Mouse (Mus musculus) heart, embryonic 10.5 days (tissue): ENCODE results near the gene Rgs6. TPM values are rescaled to one million over a fixed set of nuclear protein-coding genes. Genes with fewer than 3 reads are reported as not detected.
A peak's percentile ranks its signal among the peaks of the same experiment; 100 is the strongest.

Experiments used
- DNase-seq: peaks from one replicate; pipeline ENCODE4 v3.0.0-alpha.2; 2017; ENCODE audit warnings: low spot score
- H3K27ac ChIP-seq: fragments of 300-500 bp; sonication (generic); 2 replicates; pipeline ENCODE4 v1.5.1; 2016; ENCODE audit warnings: mild to moderate bottlenecking
- H3K27me3 ChIP-seq: fragments of 300-500 bp; sonication (generic); 2 replicates; pipeline ENCODE4 v1.6.1; 2016; ENCODE audit warnings: mild to moderate bottlenecking; ENCODE audit not compliant: poor library complexity, insufficient read depth, severe bottlenecking
- H3K36me3 ChIP-seq: fragments of 300-500 bp; sonication (generic); 2 replicates; pipeline ENCODE4 v1.6.1; 2016; ENCODE audit warnings: mild to moderate bottlenecking, moderate library complexity
- H3K4me1 ChIP-seq: fragments of 300-500 bp; sonication (generic); 2 replicates; pipeline ENCODE4 v1.6.1; 2016; ENCODE audit warnings: mild to moderate bottlenecking
- H3K4me3 ChIP-seq: fragments of 300-500 bp; sonication (generic); 2 replicates; pipeline ENCODE4 v1.5.1; 2016; ENCODE audit warnings: mild to moderate bottlenecking, moderate library complexity
- H3K9me3 ChIP-seq: fragments of 300-500 bp; sonication (generic); 2 replicates; pipeline ENCODE4 v1.6.1; 2016; ENCODE audit warnings: mild to moderate bottlenecking, moderate library complexity
- WGBS: fragments of 180-500 bp; shearing (Covaris S2); methylation state at CpG from one replicate; pipeline ENCODE4 v1.1.7; 2016; 5-methylcytosine and 5-hydroxymethylcytosine counted together
- polyA plus RNA-seq: library from polyadenylated mRNA; unstranded; fragments of >200 nt; fragmentation: Nextera tagmentation; extraction: Ambion mirVana; gene quantifications from 2 replicates; pipeline ENCODE4 v1.2.1, GENCODE M21; 2016

Rgs6 gene
- polyA plus RNA-seq, 1 experiment from 2014 or later, result 8.3 TPM

DNA sequence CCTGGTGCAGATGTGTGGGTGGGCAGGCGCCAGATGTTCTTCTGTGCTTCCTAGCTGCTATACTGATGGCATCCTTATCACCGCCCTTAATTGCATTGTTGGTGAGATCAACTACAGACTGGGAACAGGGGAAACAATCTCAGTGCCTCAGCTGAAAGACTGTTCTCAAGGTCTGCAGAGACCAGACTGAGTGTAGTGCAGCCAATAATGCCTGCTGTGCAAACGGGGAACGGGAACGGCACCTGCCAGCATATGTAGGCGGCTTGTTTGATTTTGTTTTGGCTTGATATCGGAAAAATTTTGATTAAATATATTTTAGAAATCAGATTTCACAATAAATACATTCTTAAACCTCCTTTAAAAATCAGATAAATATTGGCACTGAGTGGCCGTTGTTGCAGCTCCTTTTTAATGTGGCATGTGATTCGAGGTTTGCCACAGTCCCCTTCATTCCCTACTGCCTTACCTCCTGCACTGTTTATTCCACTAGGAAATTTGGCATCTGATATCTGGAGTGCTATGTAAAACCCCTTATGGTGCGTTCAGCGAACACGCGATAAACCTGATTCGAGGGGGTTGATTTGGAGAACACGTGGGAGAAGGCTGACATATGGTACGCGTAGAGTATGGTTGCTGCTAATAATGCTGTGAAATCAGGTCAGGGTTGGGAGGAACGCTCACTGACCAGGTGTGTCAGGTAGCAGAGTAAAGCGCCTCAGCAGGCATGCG, 333.4 kb downstream of the Rgs6 start:
- no peaks in the 10 kb centered on the region for H3K27me3 ChIP-seq
- no peaks in the 10 kb centered on the region for H3K9me3 ChIP-seq
- peaks cover 19% of the 10 kb centered on the region for H3K4me1 ChIP-seq
- DNase-seq, result no peak
- WGBS, result 91% methylated on average over 20 of the region's 20 CpGs
- no peaks in the 10 kb centered on the region for H3K36me3 ChIP-seq
- no peak overlapping the region for H3K27ac ChIP-seq
- H3K4me3 ChIP-seq, result no peak overlapping the region

DNA sequence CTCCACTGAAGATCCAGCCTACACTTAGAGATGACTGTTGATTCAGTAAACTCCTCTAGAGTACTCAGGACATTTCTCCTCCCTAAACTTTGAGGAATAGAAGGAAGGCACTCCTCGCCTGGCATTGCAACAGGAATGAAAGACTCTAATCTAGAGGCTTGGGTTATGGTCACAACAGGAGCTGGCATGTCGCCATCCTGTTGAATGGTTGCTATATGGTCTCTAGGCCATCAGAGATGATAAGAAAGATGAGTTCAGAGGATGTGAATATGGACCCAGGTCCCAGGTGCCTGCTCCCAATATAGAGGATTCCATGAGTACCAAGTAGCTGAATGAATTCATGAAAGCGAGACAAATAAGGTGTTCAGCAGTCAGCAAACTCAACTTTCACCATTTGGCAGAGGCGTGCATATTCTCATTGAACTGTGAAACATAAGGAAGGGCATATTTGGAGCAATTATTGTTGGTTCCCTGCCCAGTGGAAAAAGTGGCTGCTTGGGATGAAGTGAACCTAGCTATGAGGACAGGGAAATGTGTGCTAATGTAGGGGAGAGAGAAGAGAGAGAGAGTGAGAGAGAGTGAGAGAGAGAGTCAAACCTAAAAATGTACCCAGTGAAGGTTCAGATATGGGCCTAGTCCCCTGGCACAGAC, 334.9 kb downstream of the Rgs6 start:
- Histone ChIP-seq H3K27me3 (no peaks in the 10 kb centered on the region), H3K36me3 (no peaks in the 10 kb centered on the region), H3K9me3 (no peaks in the 10 kb centered on the region), H3K4me1 (peaks cover 19% of the 10 kb centered on the region), H3K4me3 (no peak overlapping the region), H3K27ac (no peak overlapping the region)
- 85% methylated on average over 4 of the region's 4 CpGs for WGBS
- no peak for DNase-seq

DNA sequence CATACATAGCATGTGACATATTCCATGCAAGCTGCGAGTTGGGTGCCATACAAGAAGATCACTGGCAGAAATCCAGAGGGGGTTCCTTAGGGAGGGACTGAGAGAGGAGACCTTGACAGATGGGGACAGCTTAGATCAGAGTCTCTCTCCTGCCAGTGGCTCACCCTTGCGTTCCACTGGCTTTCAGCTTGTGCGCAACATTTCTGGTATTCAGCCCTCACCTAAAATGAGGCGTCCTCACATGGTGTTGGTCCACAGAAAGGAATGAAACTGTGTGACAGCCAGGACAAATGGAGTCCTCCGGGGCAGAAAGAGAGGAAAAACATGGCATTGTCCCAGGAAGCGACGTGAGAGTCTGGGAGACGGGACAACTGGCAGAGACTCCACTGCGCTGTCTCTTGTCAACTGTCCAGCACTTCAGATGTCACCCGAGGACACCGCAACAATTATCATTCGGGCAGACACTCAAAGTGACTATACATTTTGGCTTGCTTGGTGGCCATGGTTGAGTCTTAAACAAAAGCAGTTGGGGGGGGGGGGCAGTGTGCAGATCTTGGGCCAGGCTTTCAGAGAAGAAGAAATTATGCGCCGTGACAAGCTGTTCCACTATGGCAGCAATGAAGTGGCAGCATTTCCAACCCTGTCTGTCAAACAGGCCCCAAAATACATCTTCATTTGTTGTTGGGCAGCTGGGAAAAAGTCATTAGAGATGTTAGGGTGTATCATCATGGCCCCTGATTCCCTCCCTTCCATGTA, 344.8 kb downstream of the Rgs6 start:
- no peaks in the 10 kb centered on the region for H3K36me3 ChIP-seq
- WGBS, result 67% methylated on average over 14 of the region's 14 CpGs
- H3K4me1 ChIP-seq, result peaks cover 27% of the 10 kb centered on the region
- no peaks in the 10 kb centered on the region for H3K27me3 ChIP-seq
- no peaks in the 10 kb centered on the region for H3K9me3 ChIP-seq
- peak overlapping the region; percentile 60; the same call in 1 of the 2 replicates for H3K27ac ChIP-seq
- DNase-seq, result no peak
- no peak overlapping the region for H3K4me3 ChIP-seq

DNA sequence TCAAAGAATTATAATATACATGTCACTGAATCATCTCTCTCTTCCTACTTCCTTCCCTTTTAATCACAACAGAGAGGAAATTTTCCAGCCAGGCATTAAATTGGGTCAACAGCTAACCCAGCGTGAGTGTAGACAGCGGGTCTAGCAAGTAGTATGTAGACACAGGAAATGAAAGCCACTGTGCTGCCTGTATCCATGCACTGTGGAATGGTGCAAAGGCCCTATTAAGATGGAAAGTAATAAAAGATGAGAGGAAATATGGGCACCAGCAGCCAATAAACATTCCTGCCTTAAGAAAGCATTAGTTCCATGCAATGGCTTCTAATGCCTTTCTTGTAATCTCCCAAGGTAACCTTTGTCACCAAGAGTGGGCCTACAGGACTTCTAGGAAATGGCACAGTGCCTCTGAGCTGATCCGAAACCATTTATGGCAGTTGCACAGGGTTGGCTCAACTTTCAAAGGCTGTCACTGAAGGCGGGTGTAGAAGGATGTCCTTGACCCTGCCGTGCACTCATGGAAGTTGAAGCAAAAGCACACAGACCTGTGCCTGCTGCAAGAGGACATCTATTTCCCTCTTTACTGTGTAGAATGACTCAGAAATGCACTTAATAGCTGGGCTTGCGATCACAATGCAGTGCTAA, 347.1 kb downstream of the Rgs6 start:
- H3K27ac ChIP-seq, result peak overlapping the region; percentile 80
- H3K4me1 ChIP-seq, result peaks cover 27% of the 10 kb centered on the region
- DNase-seq, result peak; percentile 80
- 64% methylated on average over 6 of the region's 6 CpGs for WGBS
- no peaks in the 10 kb centered on the region for H3K36me3 ChIP-seq
- no peak overlapping the region for H3K4me3 ChIP-seq
- no peaks in the 10 kb centered on the region for H3K9me3 ChIP-seq
- H3K27me3 ChIP-seq, result no peaks in the 10 kb centered on the region

DNA sequence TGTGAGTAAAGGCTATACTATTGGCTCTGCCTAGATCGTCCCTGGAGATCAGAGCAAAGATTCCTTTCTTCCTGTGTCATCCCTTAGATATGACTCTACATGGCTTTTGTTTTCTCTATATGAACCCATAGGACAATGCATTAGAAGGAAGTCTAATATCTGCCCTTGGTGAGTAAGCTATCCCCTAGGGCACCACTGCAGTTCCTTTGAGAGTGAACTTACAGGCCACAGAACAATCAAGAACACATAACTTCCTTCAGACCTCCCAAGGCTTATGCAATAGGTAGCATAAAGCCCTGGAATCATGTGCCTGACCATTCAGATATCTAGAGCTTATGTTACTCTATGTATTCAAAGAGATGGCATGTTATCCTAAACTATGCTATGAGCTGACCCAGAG, 347.7 kb downstream of the Rgs6 start:
- no peak for DNase-seq
- WGBS, result 78% methylated on average over 1 of the region's 1 CpGs
- Histone ChIP-seq H3K27me3 (no peaks in the 10 kb centered on the region), H3K36me3 (no peaks in the 10 kb centered on the region), H3K4me3 (no peak overlapping the region), H3K9me3 (no peaks in the 10 kb centered on the region), H3K4me1 (peaks cover 27% of the 10 kb centered on the region), H3K27ac (peak overlapping the region; percentile 80)

DNA sequence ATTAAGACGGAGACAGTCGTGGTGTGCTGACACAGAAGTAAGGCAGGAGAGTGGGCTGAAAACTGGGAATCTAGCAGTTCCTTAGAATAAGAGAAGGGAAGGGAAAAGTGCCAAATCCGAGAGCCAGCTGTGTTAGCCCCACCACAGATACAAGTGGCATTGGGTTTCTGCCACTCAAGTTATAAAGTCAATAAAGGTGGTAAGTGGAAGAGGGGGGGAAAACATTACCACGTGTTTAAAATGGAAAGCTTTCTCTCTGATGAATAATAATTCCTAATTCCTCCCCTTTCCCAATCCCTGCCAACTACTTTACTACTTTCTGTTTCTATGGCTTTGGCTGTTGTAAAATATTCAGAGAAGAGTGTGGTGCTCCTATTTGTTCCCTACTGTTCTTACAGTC, 352.4 kb downstream of the Rgs6 start:
- Histone ChIP-seq H3K36me3 (no peaks in the 10 kb centered on the region), H3K4me1 (peaks cover 14% of the 10 kb centered on the region), H3K9me3 (no peaks in the 10 kb centered on the region), H3K27me3 (no peaks in the 10 kb centered on the region), H3K4me3 (no peak overlapping the region), H3K27ac (no peak overlapping the region)
- no peak for DNase-seq
- 78% methylated on average over 4 of the region's 4 CpGs for WGBS

DNA sequence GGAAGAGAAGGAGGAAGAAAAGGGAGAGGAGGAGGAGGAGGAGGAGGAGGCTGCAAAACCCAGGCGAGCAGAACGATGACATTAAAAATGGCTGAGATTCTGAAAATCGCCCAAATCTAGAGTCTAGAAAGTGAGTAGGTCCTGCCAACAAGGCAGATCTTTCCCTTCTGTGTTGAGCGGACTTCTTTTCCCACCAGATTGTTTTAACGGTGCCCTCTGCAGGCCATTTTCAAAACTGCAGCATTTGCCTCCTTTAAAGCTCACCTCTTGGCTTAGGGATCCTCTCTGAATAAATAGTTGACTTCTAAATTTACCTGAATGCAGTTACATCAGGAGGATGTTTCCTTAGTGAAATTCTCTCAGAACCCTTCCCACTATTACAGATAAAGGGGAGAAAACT, 358.4 kb downstream of the Rgs6 start:
- Histone ChIP-seq H3K27ac (peak overlapping the region; percentile 67; the same call in 1 of the 2 replicates), H3K4me1 (peaks cover 14% of the 10 kb centered on the region), H3K36me3 (no peaks in the 10 kb centered on the region), H3K27me3 (no peaks in the 10 kb centered on the region), H3K9me3 (no peaks in the 10 kb centered on the region), H3K4me3 (no peak overlapping the region)
- WGBS, result 10% methylated on average over 5 of the region's 5 CpGs
- DNase-seq, result peak; percentile 87

DNA sequence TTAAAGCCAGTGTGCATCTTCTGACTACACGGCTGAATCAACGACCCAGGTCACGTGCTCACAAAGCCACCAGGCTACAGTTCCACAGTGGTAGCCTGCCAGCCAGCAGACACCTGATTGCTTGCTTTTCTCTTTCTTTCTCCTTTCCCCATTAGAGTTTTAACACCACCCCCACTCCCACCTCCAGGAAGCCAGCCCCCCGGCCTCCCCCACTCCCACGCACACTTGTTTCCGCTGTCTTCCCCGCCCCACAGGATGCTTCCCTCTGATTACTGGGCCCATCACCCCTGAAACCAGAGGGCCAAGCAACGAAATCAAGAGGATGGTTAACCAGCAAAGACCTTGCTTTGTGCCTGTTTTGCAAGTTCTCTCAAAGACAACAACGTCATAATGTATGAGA, 373.0 kb downstream of the Rgs6 start:
- 66% methylated on average over 9 of the region's 9 CpGs for WGBS
- Histone ChIP-seq H3K27me3 (no peaks in the 10 kb centered on the region), H3K9me3 (no peaks in the 10 kb centered on the region), H3K4me1 (peaks cover 6% of the 10 kb centered on the region; the same call in 1 of the 2 replicates), H3K36me3 (no peaks in the 10 kb centered on the region), H3K4me3 (no peak overlapping the region), H3K27ac (peak overlapping the region; percentile 25; the same call in 1 of the 2 replicates)
- DNase-seq, result no peak

DNA sequence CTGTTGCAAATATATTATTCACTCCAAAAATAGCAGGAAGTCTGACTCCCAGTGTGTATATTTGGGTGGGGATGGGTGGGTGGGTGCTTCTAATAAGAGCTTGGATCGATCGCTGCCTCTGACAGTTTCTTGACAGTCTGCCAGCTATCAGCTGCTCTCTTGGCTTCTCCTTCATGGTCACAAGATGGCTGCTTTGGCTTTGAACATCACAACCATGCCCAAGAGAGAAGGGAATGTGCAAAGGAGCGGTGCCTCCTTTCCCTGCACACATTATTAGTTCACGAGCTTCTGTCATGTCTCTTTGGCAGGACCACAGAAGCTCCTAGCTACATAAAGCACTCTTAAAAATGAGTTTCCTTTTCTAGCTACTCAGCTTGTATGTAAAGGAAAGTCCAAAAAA, 373.8 kb downstream of the Rgs6 start:
- no peak for DNase-seq
- WGBS, result 83% methylated on average over 4 of the region's 4 CpGs

DNA sequence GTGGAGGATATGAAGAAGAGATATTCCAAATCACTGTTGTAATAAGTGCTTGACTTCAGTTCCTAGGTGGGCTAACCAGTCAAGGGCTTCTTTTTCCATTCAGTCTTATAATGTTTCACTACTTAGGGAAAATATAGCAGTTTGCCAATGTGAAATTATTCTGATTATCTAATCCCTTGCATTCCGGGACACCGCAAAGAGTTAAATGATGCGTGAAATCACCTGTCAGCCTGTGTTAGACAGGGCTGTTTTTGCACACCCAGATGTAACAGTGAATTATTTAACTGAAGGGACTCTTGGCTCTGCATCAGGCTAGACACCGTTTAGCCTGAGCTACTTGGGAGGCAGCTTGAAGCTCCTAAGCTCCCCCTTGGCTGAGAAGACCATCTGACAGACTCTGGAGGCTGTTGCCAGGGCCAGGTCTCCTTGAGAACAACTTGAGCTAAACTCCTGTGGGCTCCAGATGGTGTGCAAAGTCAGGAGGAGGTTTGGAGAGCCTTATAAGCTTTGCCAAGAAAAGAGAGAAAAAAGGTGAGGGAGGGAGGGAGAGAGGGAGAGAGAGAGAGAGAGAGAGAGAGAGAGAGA, 382.5 kb downstream of the Rgs6 start:
- Histone ChIP-seq H3K27ac (no peak overlapping the region), H3K4me1 (0 out of 2 replicates have a peak, but pooled peaks cover 4% of the 10 kb centered on the region), H3K27me3 (no peaks in the 10 kb centered on the region), H3K4me3 (no peak overlapping the region), H3K36me3 (no peaks in the 10 kb centered on the region), H3K9me3 (no peaks in the 10 kb centered on the region)
- WGBS, result 81% methylated on average over 4 of the region's 4 CpGs
- peak; percentile 54 for DNase-seq

More for the DNA sequence above, 373.8 kb downstream of the Rgs6 start:
- no peaks in the 10 kb centered on the region for H3K36me3 ChIP-seq
- peaks cover 6% of the 10 kb centered on the region; the same call in 1 of the 2 replicates for H3K4me1 ChIP-seq
- H3K27me3 ChIP-seq, result no peaks in the 10 kb centered on the region
- H3K4me3 ChIP-seq, result no peak overlapping the region
- no peaks in the 10 kb centered on the region for H3K9me3 ChIP-seq
- no peak overlapping the region for H3K27ac ChIP-seq

DNA sequence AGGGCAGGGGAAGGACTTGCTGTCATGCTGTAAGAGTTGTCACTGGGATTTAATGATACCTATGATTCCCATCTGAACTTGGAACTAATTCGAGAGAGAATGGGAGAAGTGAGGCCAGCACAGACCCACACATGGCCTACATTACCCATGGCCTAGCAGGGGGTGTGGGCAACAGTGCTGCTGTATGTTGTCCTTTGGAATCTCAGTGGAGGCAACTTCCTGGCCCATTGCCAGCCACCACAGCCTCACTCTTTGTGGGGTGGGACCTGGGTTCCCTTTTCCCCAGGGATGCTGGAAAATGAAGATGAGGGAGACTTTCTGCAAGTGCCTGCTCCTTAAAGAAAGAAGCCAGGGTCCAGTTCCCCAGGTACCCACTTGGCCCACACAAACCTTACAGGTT, 383.1 kb downstream of the Rgs6 start:
- H3K9me3 ChIP-seq, result no peaks in the 10 kb centered on the region
- no peak overlapping the region for H3K27ac ChIP-seq
- peak; percentile 50 for DNase-seq
- 0 out of 2 replicates have a peak, but pooled peaks cover 4% of the 10 kb centered on the region for H3K4me1 ChIP-seq
- H3K36me3 ChIP-seq, result no peaks in the 10 kb centered on the region
- 85% methylated on average over 1 of the region's 1 CpGs for WGBS
- H3K27me3 ChIP-seq, result no peaks in the 10 kb centered on the region
- no peak overlapping the region for H3K4me3 ChIP-seq

DNA sequence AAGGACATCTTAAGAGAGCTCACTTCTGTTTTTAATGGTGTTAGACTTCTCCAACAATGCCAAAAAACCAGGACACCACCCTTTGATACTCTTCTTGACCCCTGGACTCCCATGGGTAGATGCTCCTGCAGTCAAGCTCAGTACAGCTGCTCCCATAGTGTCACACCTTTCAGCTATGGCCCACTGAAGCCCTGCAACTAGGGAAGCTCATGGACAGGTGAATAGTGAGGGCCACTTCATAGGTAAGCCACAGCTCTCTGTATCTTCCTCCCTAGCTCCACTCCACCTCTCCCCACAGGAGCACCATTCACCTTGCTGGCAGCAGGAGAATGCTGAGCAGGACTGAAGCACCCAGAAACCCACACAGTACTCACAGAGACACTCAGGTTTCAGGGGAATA, 384.6 kb downstream of the Rgs6 start:
- Histone ChIP-seq H3K9me3 (no peaks in the 10 kb centered on the region), H3K27me3 (no peaks in the 10 kb centered on the region), H3K36me3 (no peaks in the 10 kb centered on the region), H3K4me3 (no peak overlapping the region), H3K4me1 (0 out of 2 replicates have a peak, but pooled peaks cover 4% of the 10 kb centered on the region), H3K27ac (no peak overlapping the region)
- peak; percentile 57 for DNase-seq
